Mouse (Mus musculus) thymus, postnatal 4 days (tissue): ENCODE measurements around the gene Aip.
"Not testable (repeated sequence)": the region's sequence is repeated elsewhere in the genome, so short reads cannot be mapped to it uniquely, and the experiment has no call there.

Source experiments
- DNase-seq: peaks from one replicate; pipeline ENCODE4 v3.0.0; 2021

The Aip gene

DNA sequence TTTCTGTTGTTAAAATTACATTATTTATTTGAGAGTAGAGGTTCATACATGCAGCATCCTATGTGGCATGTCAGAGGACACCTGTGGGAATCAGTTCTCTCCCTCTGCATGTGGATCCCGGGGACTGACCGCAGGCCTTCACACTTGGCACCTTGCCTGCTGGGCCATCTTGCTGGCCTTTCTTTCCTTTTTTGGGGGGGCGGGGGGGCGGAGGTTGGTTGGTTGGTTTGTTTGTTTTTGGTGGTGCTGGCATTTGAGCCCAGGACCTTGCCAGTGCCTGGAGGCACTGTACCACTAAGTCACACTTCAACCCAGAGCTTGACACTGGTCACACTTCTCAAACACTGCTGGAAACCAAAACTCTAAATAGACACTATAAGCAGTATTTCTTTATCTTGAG lies 8.7 kb upstream of the Aip start:
- DNase-seq = no peak

DNA sequence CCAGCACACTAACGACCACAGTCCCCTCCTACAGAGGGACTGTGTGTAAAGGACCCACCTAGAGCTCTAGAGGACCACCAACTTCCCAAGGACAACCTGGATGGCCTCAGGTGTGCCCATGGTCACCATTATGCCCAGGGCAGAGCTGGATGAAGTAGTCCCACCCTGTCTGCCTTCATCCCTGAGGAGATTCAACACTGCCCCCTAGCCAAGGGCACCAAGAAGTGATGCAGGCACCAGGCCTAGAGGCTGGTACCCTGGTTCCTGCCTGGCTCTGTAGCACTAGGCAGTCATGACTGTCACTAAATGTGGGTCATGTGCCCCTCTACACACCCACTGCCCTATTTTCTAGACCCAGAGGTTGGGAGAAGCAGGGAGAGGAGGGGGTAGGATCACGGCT lies 6.1 kb upstream of the Aip start:
- DNase-seq = peak; percentile 39

- no peak for DNase-seq
These were observed 5.4 kb upstream of the Aip start for GRCm38 (mm10) chr19:4131075-4131474.

GRCm38 (mm10) chr19:4130106-4130505 lies 4.4 kb upstream of the Aip start:
- no peak for DNase-seq

- no peak for DNase-seq
These were observed 3.8 kb upstream of the Aip start for GRCm38 (mm10) chr19:4129462-4129861.

- peak; percentile 45 for DNase-seq
These were observed 1.3 kb upstream of the Aip start for GRCm38 (mm10) chr19:4126759-4127495.

- DNase-seq = not testable (repeated sequence)
These were observed 390 bp downstream of the Aip start for GRCm38 (mm10) chr19:4125268-4125667.

DNA sequence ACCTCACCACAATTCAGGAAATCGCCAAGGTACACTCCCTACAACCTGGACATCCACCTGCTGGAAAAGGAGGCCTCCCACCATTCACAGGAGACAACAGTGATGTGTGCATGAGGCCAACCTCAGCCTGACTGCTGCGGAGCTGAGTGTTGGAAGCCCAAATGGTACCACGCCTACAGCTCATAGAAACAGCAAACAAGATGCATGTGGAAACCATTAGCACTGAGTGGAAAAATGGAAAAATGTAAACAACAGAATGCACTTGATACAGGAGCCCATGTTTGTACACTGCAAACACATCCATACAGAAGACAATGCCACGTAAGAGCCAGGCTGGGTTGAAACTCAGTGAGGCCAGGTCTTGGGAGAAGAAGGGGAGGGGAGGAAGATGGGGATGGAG lies 1.2 kb downstream of the Aip start:
- DNase-seq = no peak

- no peak for DNase-seq
These were observed 3.0 kb downstream of the Aip start for GRCm38 (mm10) chr19:4122411-4123370.

GRCm38 (mm10) chr19:4121896-4122295 lies 3.8 kb downstream of the Aip start:
- DNase-seq = not testable (repeated sequence)

- peak; percentile 99 for DNase-seq
These were observed 4.4 kb downstream of the Aip start for GRCm38 (mm10) chr19:4121097-4121805.

DNA sequence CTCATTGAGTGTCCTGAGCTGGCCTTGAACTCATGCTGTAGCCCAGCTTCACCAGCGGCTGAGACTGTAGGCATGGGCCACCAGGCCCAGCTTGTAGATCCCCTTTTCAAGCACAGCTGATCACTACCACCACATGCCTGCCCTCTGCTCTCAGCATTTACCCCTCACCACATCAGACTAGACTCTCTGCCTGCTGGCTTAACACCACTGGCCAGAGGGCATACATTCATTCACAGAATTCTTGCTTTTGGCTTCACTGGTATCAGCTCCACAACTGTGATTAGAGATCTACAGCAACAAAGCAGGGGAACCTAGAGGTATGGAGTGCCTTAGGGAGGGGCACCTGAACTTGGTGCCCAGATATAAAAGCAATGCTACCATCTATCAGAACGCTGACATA lies 5.2 kb downstream of the Aip start:
- DNase-seq = no peak

GRCm38 (mm10) chr19:4119716-4120487 lies 5.8 kb downstream of the Aip start:
- no peak for DNase-seq

GRCm38 (mm10) chr19:4118350-4118749 lies 7.3 kb downstream of the Aip start:
- no peak for DNase-seq

- DNase-seq = no peak
These were observed 8.7 kb downstream of the Aip start for GRCm38 (mm10) chr19:4117006-4117405.

- no peak for DNase-seq
These were observed 9.8 kb downstream of the Aip start for GRCm38 (mm10) chr19:4115816-4116215.

GRCm38 (mm10) chr19:4115144-4115543 lies 10.5 kb downstream of the Aip start:
- no peak for DNase-seq

DNA sequence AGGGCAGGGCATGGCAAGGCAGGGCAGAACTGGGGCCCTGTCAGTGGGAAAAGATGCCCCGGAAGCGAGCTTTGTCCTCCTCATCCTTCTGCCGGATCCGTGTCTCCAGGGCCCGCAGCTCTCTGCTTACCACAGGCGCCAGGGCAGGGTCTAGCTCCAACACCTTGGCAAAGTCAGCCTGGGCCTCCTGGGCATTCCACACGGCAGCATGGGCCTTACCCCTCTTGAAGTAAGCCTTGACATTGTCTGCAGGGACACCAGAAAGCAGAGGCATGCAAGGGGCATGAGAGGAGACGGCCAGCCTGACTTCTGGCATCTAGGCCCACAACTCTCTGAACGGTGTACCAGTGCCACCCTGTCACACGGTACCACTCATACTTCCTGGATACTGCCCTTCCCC lies 11.1 kb downstream of the Aip start:
- DNase-seq = peak; percentile 51

DNA sequence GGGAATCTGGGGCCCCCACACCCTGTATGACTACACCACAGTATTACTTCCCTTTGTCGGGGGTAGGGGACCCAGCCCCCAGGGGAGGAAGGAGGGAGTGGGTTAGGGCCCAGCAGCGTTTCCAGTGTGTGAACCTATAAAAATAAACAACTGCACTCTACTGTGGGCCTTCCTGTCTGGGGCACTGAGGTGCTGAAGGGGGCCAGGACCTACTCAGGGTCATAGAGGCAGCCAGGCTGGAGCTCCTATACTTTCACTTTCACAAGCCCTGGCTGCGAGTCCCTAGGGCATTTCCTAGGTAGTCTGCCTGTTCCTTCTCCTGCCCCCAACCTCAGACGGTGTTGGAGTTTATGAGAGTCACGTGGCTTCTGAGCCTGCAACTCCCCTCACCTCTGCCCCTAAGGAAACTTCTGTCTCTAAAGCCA lies 11.8 kb downstream of the Aip start:
- peak; percentile 61 for DNase-seq

- no peak for DNase-seq
These were observed 12.4 kb downstream of the Aip start for GRCm38 (mm10) chr19:4113186-4113805.

GRCm38 (mm10) chr19:4112063-4112960 lies 13.3 kb downstream of the Aip start:
- no peak for DNase-seq
